Mouse (Mus musculus) frontal cortex, postnatal 10 days (tissue): ENCODE data around the gene Ralgps2.

ENCODE experiments used
- DNase-seq, 2 experiments: peaks; one replicate each; pipeline ENCODE4 v3.0.0; 2022; ENCODE audit warnings: low spot score in 2 of 2, mixed read lengths in 1 of 2

Ralgps2 gene

DNA sequence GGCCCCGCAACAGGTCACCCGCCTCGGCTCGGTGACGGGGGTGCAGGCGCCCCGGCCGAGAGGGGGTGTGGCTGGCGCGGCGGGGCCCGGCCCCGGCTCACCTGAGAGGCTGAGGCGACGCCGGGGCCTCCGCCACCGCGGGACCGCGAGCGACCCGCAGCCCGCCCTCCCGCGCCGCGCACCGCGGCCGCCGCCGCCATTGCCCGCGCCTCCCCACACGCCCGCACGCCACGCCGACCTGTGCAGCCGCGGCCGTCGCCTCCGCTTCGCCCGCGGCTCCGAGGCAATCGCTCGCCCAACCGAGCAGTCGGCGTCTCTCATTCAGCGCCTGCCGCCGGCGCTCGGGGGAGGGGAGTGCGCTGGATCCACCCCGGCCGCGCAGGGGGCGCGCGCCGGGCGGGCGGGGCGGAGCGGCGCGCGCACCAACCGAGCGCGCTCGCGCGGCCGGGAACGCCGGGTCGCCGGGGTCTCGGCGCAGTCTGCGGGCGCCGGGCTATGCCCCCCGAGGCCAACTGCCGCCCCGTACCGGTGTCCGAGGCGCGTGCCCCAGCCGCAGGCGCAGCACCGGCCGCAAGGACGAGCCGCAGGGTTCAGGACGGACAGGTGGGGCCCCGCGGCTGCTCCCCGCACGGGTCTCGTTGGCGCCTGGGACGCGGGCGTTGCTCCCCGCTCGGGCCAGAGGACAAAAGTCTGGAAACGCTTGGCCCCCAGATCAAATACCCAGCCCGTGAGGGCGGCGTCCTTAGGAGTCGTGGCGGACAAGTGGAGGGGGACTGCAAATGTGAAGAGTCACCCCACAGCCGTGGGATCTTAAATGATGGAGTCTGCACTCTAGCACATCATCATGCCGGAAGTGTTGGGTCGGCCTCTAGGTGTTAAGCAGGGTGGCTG lies at the start of gene Ralgps2:
Gene Ralgps2 (minus strand): TSS at position 376 of the 891 bp plus-strand sequence.
- peak; percentile 38 to 62 for DNase-seq

DNA sequence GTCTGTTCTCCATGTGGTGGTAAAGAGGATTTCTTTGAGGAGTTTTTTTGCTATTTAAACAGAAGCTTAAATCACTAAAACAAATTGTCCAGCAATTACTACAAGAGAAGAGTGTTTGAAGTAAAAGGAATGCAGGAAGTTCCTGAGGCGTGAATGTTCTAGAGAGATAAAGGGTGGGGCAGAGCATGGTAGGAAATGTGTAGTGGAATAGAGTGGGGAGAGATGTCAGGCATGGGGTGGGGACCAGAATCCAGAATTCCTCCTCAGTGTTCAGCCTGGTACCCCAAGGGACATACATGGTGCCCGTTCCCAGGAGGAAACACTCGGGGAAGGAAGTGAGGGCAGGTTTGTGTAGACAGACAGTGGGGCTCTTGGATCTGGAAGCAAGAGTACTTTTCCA lies 48.1 kb upstream of the Ralgps2 start:
- no peak for DNase-seq

DNA sequence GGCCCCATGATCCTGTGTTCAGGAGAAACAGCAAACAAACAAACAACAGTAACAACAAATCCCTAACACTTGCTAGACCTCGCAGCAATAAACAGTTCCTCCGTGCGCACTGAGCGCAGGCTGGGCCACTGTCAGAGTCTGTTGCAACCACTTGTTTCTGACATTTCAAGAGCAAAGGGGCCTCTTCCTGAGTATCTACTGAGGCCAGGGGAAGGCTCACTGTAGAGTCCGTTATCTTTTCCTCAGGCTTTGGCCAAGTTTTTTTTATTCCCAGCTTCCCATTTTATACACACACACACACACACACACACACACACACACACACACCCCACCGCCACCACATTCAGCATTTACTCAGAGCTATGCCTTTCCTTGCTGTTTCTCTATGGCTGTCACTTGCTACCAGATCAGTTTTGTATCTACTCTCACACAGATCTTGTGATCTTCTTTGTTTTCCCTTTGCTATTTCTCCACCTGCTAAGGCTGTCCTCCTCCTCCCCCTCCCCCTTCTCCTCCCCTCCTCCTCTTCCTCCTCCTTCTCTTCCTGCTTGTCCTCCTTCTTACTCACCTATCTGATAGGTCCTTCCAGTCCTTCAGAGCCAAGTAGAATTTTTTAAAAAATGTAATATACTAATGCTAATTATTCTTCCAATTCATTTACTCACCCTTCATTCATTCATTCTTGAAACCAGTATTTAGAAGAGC lies 47.4 kb upstream of the Ralgps2 start:
- DNase-seq, result no peak

DNA sequence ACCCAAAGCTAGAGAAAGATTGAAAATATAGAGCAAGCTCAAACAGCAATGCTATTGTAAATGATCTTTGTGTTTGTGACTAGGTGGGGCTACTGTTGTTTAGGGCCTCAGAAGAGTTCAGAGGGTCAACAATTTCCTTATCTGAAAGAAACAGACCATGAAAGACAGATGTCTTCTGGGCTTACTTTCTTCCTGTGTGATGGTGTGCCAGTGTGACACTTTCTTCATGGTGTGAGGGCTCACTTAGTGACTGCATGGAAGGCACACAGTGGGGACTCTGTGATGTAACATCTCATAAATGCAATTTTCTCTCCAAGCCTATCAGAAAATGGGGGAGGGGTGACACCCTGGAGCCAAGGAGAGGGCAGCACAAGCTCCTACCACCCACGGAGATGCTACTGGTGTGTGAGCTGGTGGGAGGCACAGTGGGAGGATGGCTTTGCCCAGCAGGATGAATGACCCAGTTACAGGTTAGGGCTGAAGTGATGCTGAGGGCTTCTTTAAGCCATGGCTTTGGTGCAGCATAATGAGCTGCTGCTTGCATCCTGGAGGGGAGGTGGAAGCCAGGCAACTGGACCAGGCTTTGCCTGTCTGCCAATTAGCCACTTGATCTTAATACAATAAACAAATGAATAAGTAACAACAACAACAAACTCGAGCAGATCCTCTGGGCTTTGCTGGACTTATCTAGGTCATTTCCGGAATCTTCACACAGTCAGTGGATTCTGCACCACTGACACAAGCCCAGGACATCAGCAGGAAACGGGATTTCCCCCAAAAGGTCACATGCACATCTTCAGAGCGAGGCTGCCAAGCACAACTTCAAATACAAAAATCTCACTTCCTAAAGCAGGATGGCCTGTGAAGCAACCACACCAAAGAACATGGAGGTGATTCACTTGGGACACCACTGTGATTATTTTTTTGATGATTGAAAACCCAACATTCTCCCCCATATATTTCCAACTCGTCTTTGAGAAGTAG lies 46.5 kb upstream of the Ralgps2 start:
- DNase-seq, result no peak

DNA sequence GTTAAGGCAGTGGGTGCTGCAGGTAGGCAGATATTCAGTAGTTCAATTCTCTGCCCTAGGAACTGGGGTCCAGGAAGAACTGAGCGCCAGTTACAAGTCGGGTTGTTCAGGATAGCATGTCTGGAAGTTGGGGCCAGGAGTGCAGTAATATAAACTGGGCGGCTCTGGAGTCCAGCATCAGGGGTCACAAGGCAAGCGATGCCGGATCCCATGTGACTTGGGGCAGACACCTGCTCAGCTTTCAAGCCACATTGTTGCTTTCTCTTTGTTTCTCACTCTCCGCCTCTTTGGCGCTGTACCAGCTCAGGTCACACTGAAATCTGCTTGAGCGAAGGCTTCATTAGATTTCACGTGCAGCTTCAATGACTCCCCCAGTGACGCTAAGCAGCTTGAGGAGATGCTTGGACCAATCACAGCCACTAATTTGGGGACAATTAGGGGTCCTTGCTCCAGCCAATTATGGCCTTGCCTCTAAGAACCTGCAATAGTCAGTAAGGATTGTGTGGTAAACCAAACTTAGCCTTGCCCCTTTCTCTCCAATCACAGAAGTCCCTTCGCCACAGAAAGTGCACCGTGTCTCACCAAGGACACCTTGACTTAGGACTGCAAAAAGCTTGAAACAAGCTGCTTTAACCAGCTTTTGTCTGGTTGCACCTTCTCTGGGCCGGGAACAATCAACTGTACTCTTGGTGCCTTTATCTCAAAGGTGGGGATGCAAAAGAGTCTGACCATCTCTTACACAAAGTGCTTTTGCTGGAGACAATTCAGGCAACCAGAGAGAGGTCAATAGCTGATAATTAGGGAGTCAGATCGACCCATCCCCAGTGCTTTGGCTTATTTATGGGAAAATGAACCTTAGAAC lies 43.8 kb upstream of the Ralgps2 start:
- no peak for DNase-seq

DNA sequence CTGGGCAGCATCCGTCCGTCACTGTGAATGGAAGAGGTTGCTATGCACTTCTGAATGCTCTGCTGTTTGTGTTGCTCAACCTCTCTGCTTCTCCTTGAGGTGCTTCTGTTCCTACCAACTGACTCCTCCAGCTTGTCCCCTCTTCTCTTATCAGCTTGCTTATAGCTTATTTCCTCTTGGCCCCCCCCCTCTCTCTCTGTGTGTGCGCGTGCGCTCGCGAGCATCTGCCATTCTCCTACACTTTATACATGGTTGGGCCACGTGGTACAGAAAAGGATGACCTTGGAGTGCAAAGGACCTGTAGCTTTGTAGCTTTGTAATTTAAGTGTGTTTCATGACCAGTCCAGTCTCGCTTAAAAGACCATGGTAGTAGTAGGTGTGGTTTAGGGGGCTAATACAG lies 42.5 kb upstream of the Ralgps2 start:
- DNase-seq, result no peak

DNA sequence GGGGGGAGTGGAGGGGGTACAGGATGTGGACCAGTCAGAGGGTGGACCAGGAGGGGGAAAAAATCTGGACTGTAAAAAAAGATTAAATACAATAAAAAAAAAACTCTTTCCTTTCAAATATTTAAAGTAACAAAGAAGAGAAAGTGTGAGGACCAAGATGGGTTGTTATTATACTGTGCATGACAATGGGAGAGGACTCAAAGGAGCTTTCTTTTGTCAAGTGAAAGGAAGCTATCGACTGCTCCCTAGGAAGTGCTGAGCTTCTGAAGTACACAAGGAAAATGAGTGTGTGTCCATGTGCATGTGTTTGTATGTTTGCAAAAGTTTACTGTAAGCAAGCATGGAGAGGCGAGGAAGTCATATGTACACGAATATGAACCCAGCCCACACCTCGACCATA lies 40.3 kb upstream of the Ralgps2 start:
- no peak for DNase-seq

DNA sequence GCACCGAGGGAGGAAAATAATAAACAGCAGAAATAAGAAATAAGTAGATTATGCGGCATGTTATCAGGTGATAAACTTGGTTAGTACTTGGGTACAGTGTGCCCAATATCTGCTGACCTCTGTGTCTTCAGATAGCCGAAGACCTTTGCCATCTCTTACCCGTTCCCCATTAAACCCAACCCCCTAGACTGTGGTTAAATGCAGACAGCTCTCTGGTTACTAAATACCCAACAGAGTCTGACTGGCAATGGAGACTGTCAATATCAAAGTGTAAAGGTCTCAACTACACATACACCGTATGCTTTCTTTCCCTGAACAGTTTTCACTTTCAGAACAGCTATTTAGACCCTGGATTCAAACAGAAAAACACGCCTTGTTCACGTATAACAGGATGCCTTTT lies 39.2 kb upstream of the Ralgps2 start:
- DNase-seq, result no peak

DNA sequence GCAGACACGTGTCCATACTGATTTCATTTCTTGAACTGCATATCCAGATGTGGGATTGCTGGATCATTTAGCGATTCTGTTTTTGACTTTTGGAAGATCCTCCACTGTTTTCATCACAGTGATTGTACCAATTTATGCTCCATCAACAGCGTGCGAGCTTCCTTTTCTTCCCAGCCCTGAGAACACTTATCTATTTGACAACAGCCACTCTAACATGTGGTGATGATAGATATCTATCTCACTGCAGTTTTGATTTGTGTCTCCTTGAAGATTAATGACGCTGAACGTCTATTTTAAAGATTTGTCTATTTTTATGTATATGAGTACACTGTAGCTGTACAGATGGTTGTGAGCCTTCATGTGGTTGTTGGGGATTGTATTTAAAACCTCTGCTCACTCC lies 34.4 kb upstream of the Ralgps2 start:
- DNase-seq, result no peak

DNA sequence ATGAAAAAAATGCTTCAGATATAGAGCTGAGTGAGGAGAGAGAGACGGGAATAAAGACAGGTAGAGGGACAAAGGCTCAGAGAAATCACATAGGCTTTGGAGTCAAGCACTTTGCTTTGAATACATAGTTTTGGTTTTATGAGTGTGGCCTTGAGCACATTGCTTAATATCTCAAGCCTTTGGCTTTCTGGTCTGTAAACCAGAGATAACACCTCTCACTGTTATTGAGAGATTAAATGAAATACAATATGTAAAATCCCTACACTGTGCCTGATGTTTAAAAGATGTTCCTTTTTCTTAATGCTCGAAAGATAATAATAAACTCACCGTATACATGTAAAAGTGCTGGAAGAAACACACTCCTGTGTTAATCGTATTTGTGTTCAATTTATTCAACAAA lies 33.0 kb upstream of the Ralgps2 start:
- no peak for DNase-seq

DNA sequence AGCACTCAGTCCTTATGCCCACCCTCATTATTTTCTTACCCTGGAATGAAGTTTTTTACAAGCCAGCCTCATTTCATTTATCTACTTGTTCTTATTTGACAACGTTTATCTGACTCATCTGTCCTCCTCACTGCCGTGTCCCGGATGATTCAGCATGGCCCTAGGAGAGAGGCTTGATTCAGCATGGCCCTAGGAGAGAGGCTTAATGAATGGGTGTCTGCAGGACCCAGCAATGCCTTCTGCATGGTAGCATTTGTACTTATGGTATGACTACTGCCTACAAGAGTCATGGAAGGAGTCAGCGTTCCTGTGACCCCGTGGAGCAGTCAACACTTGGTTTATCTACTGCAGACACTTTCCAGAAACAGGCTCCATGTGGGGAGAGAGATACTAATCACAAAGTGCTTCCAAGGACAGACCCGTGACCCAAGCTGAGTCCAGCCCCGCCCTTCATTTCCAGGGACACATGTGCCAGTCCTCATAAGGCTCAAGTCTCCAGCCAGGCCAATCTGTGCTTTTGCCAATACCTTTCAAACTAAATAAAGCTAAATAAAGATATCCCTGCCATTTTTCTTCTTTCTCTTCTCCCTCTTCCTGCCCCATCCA lies 31.9 kb upstream of the Ralgps2 start:
- no peak for DNase-seq

DNA sequence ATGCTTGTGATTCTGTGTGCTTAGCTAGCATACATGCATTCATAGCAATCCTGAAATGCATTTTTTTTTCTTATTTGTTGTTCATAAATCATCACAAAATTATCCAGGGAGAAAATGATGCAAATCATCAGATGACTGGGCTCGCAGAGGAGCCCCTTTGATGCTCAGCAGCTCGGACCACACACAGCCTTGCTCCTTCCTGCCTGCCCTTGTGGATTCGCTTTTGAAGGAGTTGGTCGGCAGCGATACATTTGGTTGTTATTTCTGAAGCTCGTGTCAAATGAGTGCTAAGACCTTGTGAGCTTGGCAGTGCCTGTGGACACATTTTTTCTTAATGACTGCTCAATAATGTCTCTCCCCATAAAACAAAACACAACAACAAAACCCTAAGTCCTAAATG lies 31.2 kb upstream of the Ralgps2 start:
- DNase-seq, result no peak

DNA sequence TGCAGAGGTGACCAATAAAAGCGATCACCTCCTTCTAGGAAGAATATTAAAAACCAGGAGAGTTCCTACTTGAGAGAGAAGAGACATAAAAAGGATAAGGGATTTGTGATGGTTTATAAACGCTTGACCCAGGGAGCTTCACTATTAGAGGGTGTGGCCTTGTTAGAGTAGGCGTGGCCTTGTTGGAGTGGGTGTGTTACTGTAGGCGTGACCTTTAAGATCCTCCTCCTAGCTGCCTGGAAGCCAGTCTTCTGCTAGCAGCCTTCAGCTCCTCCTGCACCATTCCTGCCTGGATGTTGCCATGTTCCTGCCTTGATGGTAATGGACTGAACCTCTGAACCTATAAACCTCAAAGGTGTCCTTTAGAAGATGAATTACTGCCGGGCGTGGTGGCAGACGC lies 28.7 kb upstream of the Ralgps2 start:
- no peak for DNase-seq

DNA sequence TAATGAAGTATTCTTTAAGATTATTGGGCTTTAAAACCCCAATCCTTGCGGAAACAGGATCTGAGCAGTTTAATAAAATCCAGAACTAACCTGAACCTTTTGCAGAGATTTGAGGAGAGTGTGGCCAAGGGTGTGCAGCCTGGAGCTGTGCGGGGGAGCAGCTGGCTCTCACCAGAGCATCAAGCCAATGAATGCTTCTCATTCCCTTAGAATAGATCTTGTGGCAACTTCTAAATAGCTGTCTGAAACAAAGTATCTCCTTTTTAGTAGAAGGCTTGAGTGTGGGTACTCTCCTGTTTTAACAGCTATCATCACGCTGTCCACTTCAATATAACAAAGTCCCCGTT lies 25.1 kb upstream of the Ralgps2 start:
- DNase-seq, result no peak

DNA sequence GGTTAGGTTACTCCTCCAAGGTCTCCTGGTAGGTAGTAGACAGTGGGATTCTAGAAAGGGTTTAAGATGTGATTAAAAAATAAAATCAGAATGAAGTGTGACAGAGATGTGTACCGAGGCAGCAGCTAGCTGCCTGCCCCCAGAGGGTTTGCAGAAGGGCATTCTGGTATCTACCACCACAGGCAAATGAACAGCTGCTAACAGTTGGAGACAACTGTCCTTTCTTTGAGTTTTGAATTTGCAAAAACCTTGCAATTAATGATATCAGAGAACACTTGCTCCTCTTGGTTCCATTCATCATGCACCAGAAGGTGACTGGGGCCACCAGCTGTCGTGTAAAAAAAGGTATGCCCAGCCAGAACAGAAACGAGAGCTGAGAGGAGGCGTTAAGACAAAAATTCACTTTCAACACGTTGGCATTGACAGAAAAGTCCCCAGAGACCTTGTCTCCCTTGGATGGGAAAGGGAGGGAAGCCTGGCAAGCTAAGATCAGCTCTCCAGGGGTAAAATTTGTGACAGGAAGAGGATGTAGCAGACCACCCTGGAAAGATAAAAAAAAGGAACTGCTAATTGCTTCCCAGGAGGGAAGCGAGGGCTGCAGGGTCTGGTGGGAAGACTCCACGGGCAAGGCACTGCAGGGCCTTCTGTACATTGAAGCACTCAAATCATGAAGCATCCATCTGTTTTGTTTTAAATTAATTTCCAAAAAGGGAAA lies 24.6 kb upstream of the Ralgps2 start:
- DNase-seq, result no peak

DNA sequence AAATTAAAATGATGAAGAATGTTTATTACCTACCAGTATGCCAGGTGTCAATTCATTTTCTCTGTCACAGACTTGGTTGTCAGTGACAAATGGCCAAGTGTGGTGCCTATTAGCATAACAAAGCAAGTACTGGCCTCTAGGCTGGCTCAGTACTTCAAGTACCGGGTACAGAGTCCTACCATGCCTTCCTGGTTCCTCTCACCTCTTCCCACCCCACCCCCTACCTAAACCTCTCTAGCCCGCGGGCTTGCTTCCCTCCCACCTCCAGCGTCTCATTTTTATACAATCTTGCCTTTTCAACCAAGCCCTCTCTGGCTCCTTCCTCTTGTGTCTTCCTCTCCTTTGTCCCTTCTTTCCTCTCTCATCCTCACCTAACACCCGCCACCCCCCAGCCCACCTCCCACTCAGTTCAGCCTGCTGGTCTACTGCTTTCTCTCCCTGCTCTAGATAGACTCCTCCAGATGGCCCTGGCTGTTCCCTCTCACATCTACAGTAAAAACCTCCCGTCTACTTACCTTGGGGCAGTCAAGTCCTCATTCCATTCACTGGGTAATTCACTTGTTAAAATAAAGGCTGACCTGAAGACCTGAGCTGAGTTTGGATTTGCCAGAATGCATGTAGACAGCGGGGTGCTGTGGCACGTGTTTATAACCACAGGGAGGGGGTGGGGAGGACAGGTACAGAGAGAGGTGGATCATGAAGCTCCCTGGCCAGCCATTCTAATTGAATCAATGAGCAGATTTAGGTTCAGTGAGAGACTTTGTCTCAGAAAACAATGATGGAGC lies 22.2 kb upstream of the Ralgps2 start:
- DNase-seq, result no peak

DNA sequence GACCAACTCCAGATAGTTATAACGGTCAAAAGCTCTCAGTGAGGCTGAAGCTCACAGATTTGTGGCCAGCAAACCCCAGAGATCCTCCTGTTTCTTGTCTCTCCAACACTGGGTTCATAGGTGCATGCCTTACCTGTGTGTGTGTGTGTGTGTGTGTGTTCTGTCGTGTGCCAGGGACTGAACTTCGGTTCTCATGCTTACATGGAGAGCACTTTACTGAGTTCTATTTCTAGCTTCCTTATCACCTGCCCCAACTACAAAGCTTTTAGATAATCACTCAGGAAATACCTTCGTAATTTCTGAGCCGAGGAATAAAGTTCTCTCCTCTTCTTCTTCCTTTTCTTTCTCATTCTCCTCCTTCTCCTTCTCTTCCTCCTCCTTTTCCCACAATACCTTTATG lies 19.6 kb upstream of the Ralgps2 start:
- no peak for DNase-seq

DNA sequence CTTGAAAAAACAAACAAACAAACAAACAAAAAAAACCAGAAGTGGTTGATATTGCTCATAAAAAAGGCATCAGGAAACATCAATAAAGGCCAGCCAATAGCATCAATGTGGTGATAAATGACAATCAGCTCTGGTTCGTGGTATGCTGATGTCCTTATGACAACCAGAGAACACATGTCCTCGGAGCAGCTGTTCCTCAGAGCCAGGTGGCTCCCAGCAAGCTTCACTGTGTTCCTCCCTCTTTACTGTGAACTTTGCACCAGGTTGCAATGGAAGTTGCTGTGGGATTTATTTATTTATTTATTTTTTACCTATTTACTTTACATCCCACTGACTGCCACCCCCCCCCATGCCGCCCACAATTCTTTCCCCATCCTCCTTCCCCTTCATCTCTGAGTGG lies 17.9 kb upstream of the Ralgps2 start:
- DNase-seq, result no peak
